Mouse (Mus musculus) thymus, adult 2 months (tissue): Measurements from ENCODE around the gene Pim1.

Source experiments
- CTCF ChIP-seq: fragments of 200-500 bp; IDR thresholded peaks from 2 replicates; pipeline ENCODE4 v1.5.1; 2012; ENCODE audit warnings: mild to moderate bottlenecking, control low read depth, low read length, moderate library complexity, borderline replicate concordance; ENCODE audit not compliant: control insufficient read depth, poor library complexity, insufficient read depth; ENCODE audit errors: extremely low read depth
- POLR2A ChIP-seq: fragments of 200-500 bp; IDR thresholded peaks from 2 replicates; pipeline ENCODE4 v1.6.1; 2012; ENCODE audit warnings: mild to moderate bottlenecking, low read length, control low read depth, moderate library complexity; ENCODE audit not compliant: control insufficient read depth, poor library complexity, insufficient read depth; ENCODE audit errors: extremely low read depth

GRCm38 (mm10) chr17:29443724-29444123, 46.8 kb upstream of the Pim1 start:
- TF ChIP-seq CTCF (no peak), POLR2A (no peak)
